Mouse (Mus musculus): ENCODE results near the gene Adarb1. TPM values are rescaled to one million over a fixed set of nuclear protein-coding genes. Genes with fewer than 3 reads are reported as not detected.

Gene Adarb1
- total RNA-seq, 2 experiments from 2014 or later: 94.7 to 110 TPM

DNA sequence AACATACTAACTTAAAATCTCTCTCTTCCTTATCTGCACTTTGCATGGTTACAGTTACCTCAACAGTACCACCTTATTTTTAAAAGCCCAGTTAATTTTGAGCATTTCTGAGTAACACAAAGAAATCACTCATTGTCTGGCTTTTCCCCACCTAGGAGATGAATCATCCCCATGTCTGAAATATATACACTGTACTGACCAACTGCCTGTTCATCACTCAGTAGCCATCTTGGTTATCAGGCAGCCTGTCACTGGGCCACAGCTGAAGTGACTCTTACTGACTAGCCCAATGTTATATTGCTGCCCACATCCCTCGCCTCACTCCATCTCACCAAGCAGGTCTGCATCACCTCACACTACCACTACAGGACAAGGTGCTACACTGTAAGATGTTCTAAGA, 30.5 kb downstream of the Adarb1 start:
- DNase-seq (ENCODE audit: low spot score in 2 of 2): no peak

DNA sequence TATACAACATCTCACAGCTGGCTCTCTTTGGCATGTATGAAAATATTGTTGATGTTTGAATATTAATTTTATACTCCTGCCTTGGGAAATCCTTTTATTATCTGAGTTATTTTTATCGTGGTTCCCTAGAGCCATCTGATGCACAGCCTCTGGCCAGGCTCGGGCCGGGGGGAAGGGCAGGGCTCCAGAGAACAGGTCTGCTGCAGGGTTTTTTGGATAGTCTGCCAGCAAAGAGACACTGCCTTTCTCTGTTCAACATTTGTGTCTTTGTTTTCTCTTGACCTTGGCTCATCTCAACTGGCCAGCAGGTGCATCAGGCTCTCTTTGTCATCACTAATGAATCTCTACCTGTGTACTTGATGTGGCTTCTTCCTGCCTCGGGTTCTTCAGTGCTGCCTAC, 32.3 kb downstream of the Adarb1 start:
- DNase-seq (ENCODE audit: low spot score in 2 of 2): no peak

DNA sequence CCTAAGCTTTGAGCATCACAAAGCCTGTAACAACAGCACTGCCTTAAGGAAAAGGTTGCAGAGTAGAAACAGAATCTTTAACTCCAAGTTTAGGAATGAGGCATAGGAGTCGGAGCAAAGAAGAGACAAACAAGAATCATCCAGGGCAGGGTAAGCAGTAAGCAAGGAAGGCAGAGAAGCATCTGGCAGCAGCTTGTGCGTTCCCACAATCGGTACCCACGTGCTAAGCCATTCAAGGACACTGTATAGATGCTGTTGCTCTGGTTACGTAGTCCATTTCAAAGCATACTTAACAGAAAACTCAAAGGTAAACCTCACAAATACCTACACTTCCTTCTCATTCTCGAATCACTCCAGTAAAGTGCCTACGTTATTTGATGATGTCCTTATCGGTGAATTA, 35.0 kb downstream of the Adarb1 start:
- DNase-seq (ENCODE audit: low spot score in 2 of 2): peak; percentile 13 to 54

DNA sequence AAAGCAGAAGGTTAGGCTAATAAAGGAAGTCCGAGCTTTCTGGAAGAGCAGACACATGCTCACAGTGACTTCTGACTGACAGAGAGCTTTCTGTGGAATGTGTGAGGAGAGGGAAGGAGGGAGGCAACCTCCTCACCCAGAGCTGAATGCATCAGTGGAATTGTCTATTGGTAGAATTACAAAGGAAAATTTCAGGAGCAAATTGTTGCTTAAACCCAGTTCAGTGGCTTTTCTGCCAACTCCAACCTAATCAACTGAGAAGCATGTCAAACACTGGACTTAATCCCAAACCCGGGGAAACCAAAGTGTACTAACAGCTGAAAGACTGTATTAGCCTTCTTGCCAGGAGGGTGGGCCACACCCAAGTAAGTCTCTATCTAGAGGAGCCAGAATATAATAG, 36.9 kb downstream of the Adarb1 start:
- DNase-seq (ENCODE audit: low spot score in 2 of 2): no peak

DNA sequence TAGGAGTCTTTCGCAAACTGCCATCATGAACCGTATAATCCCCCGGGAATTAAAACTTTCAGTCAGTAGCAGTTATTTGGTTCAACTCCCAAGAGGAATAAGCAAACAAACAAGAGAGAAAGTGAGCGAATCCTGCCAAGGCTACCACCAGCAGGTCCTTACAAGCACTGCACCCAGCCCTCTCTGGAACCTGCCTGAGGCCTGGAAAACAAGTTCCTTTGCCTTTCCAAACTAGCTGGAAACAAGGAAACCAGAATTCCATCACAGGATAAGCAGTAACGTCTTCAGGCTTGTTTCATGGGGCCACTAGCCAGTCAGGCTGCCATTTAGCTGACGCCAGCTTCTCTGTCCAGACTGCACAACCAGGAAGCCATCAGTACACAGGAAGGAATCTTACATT, 37.4 kb downstream of the Adarb1 start:
- no peak for DNase-seq (ENCODE audit: low spot score in 2 of 2)

DNA sequence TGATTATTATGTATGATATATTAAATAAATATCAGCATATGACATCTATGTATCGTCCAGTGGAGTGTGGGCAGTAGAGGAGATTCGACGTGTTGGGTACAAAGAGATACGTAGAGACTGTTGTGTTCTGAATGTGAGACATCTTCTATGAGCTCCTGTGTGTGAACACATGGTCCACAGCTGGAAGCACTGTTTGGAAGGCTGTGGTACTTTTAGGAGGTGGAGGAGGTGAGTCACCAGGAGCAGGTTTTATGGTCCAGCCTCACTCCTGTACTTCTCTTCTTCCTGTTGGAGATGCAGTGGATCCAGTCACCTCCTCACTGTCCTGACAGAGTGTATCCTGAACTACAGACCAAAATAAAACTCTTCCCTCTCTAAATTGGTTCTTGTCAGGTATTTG, 38.9 kb downstream of the Adarb1 start:
- DNase-seq (ENCODE audit: low spot score in 2 of 2): no peak

DNA sequence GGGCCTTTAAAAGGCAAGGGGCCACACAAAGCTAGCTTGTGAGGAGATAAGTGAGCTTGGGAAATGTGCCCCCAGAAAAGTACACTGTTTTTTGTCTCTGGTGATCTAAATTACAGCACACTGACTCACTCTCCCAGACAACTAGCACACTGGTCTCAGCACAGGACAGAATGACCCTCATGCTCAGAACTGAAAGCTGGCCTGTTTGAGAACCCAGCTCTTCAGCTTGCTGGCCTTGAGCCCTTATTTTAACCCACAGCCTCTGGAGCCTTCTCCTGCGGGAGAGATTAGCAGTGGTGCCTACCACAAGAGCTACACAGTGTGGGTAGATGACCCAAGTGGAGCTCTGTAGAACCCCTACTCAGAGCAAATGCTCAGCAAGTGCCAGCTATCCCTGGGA, 42.0 kb downstream of the Adarb1 start:
- DNase-seq (ENCODE audit: low spot score in 2 of 2): no peak

DNA sequence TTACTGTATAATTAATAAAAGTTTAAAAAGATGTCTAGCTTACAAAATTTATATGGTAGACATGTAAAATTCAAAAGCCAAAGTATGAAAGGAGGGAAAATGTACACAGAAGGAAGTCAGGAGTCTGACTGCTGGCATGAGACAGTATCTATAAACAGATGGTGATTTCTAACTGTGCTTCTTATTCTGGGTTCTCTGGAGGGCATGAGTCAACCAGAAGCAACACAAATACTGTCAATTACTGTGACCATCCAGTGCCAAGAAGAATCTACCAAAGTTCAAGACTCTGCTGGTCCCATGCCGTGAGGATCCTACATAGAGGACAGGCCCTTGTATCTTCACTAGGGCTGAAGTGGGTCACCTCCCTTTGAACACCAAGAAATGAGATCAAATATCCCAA, 43.1 kb downstream of the Adarb1 start:
- no peak for DNase-seq (ENCODE audit: low spot score in 2 of 2)

DNA sequence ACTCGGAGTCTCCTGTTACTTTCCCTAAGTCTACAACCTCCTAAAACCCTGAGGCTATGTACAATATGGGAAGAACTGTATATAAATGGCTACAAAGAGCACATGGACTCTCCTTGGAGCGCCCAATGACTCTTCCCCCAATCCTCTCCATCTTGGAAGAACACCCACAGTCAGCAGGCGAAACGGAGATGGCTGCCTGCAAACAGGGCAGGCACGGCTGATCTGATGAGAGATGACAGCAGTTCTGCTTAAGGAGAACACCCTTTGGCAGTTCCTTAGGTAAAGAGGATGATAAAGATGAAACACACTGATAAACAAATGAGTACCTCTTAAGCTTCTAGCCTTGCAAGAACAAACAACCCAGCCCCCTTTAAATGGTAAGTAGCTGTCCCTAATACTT, 43.7 kb downstream of the Adarb1 start:
- no peak for DNase-seq (ENCODE audit: low spot score in 2 of 2)

DNA sequence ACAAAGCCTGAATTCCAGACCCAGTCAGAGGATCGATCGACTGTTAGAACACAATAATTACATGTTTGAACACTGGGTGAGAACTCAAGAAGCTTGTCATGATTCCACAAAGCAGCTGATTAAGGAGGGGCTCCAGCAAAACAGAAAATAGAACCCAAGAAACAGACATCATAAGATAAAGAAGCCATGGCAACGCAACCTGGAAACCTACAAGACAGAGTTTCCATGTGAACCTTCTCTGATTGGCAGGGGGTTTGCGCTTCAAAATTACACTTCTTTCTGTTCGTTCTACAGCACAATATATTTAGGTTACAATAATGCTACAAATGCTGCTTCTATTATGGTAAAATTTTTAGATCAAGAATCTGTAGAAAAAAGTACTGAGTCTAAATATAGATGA, 47.9 kb downstream of the Adarb1 start:
- DNase-seq (ENCODE audit: low spot score in 2 of 2): no peak

DNA sequence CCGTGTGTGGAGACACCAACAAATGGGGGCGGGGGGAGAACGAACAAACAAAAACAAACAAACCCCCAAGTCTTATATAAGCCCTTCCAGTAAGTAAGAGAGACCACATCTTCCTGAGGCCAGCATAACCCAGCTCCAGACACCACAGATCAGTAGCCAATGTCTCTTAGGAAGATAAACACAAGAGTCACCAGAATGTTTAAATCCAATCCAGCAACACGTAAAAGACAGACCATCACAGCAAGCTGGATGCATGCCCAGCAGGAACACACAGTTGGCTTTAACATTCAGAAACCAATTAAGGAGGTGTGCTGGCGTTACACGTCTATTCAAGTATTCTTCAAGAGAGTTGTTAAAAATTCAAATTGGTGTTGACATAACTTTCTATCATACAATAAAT, 50.1 kb downstream of the Adarb1 start:
- no peak for DNase-seq (ENCODE audit: low spot score in 2 of 2)

DNA sequence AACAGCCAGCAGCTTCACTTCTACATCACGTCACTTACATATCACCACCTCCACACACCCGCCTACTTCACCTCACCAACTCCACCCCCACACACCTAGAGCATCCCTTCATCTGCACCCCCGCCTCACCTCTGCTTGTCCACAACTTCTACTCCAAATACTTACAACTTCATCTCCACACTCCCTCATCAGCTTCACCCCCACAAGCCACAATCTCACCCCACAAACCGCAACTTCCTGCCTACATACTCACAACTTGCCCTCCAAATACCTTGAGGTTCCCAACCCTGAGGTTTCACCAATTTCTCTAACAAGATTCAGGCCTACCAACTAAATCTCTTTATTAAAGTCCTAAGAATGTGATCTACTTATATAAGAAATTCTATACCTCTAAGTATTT, 51.1 kb downstream of the Adarb1 start:
- no peak for DNase-seq (ENCODE audit: low spot score in 2 of 2)

DNA sequence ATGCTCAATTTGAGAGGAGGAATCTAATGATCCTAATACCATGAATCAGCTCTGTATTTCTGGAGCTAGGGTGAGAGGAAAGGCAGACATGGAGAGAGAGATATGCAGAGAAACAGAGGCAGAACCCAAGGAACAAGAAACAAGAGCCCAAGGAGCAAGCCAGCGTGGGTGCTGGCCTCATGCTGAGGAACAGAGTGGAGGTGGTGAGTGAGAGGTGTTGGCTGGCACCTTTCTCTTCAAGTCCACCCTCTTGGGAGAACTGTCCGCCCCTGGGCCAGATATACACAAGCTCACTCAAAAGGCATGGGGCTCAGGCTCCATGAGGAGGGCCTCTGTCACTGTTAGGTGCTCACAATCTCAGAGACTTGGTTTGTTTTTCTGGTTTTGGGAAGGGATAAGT, 52.9 kb downstream of the Adarb1 start:
- DNase-seq (ENCODE audit: low spot score in 2 of 2): no peak

DNA sequence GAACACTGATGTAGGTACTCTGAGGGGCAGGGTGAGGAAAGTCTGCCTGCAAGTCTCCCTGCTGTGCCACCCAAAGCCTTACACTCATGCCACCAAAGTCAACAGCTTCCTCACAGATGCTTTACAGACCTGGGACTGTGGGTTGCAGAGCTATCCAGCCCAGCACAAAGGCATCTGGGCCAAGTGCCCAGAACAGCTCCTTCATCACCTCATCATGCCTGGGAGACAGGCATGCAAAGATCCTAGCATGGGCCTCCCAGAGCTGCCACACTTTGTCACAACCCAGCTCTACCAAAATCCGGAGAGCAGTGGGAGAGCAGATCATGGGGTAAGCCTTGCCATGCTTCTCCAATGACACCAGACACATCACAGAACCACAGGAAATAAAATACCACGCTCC, 57.6 kb downstream of the Adarb1 start:
- DNase-seq (ENCODE audit: low spot score in 2 of 2): no peak

DNA sequence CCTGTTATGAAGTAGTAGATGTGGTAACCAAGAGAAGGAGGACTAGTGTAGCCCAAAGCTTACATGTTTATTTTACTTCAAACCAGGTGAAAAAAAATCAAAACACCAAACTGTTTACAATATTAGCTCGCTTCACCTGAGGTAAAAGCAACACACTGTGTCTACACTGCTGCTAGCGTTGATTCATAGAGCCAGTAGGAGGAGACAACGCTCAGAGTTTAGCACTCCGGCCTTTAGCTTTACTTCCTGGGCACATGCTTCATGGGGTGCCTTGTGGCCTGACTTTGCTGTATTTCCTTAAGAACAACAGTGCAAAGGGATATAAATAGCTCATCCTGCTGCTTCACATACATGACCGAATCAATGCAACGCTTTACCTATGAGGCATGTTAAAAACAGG, 60.1 kb downstream of the Adarb1 start:
- DNase-seq (ENCODE audit: low spot score in 2 of 2): no peak

DNA sequence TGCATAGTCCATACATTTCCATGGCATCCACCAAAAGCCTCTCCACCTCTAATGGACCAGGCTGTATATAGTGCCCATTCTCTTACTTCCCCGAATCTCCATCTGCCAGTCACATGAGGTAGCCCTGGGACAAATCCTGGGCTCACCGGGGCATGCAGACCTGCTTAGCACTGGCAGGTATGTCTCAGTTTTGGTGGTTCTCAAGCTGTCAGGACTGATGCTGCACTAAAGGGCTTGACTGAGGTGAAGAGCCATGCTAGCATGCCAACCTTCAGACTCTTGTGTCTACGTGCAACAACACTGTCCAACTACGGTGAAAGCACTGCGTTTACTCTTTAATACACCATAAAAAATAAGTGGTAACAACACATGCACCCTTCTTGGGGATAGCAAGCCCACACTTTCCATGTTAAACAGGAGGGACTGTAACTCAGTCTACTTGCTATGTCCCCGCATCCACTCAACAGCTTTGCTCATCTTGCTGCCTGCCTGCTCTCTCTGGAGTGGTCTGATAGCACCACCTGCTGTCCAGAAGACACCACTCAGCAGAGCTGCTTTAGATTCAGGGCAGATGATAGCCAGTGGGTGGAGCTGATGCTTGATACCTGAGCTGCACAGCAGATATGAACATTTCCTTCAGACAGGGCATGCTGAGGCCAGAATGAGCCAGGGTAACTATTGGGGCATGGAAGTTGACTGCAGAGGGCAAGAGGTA, 64.9 kb downstream of the Adarb1 start:
- peak; percentile 83 to 90 for DNase-seq (ENCODE audit: low spot score in 2 of 2)

DNA sequence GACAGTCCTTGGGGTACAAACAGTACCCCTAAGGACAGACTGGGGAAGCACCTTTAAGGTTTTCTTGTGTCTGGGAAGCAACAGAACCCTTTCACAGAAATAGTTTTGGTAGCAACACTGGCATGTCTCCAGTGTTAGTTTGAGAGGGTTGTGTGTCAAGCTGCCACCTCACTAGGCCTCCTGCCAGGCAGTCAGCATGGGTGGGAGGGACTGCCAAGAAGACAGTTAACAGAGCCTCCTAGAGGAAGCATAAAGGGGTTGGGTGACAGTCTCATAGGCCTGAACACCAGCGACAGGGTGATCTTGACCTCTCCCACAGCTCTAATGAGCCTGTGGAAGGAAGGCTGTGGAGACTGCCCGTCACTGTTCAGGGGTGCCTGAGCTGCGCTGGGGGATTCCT, 75.2 kb downstream of the Adarb1 start:
- DNase-seq (ENCODE audit: low spot score in 2 of 2): peak; percentile 39 to 61

DNA sequence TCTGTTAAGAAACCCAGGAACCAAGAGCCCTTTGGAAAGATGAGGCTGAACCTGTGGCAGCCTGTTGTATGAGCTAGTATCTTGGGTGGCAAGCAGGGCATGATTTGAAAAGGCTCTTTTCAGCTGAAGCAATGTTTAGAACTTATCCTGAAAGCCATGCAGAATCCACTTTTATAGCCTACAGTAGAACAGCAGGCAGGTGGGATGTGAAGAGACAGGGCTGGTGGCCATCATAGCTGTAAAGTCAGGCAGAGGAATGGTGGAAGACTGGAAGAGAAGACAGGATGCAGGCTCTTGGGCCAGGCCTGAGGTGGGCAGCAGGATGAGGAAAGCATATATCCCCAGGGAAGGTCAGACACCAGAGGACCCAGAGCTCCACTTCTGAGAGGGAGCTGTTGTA, 76.4 kb downstream of the Adarb1 start:
- no peak for DNase-seq (ENCODE audit: low spot score in 2 of 2)

DNA sequence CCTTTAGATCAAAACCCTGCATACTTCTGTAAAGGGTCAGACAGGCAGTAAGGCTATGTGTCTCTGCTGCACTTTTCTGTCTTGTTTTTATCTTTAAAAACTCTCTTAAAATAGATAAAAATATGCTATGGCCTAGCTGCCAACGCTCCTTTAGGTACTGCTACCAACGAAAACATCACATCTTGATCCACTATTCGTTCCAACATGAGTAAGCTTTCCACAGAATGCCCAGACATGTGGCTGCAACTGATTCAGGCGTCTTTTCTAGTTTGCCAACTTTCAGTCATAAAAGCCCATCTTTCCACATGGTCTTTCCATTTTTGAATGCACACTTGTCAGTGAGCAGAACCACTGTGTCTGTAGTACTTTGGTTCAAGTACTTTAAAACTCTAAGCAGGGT, 77.0 kb downstream of the Adarb1 start:
- no peak for DNase-seq (ENCODE audit: low spot score in 2 of 2)

DNA sequence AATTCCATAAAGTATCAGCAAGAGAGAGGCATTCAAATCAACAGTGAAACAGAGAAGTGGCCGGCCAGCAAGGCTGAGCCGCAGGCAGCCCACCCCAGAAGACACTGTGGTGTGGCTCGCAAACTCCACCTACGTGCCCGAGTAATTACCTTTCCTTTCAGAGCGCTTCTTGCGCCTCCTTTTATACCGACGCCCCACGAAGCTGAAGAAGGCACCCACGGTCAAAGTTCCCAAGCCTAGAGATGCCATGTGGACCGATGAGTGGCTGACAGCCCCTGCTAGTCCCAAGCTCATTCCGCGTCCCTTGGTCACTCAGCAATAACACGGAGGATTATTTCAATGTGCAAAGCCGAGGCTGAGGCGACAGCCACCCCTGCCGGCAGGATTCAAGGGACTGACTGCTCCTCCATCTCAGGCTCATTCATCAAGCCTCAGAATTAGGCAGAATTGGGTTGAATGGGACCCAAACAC, 78.2 kb downstream of the Adarb1 start:
- peak; percentile 28 to 41 for DNase-seq (ENCODE audit: low spot score in 2 of 2)

DNA sequence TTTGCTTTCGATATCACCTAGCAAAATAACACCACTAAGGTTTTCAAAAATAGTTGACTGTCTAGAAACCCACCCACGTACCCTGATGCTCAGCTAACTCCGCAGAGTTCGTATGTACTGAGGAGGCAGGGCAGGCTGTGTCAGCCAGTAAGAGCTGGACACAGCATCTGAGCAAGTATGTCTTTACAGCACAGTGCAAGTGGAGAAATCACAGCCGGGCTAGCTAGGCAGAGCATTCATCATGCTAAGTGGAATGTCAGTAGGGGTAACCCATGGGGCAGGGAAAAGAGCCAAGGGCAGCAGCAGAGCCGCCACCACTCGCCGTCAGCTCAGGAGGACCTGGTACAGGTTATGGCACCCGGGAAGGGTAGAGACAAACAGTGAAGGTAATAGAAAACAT, 84.6 kb downstream of the Adarb1 start:
- DNase-seq (ENCODE audit: low spot score in 2 of 2): no peak

DNA sequence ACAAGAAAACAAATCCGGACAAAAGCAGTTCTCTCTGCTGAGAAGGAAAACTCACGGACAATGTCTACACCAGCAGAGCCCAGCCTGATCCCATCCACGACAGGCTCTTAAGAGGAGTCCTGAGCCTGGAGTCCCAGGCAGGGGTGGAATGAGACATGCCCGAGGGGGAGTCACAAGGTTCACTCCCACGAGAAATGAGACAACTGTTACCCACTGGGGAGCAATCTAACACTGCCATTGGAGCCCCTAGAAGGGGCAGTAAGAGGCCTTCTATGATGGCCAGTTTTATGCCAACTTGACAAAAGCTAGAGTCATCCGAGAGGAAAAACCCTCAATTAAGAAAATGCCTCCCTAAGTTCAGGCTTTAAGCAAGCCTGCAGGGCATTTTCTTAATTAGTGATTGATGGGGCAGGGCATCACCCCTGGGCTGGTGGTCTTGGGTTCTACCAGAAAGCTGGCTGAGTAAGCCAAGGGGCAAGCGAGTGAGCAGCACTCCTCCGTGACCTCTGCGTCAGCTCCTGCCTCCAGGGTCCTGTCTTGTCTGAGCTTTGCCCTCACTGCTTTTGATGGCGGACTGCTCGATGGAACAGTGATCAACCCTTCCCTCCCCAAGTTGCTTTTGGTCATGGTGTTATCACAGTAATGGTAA, 88.5 kb downstream of the Adarb1 start:
- DNase-seq (ENCODE audit: low spot score in 2 of 2): no peak

DNA sequence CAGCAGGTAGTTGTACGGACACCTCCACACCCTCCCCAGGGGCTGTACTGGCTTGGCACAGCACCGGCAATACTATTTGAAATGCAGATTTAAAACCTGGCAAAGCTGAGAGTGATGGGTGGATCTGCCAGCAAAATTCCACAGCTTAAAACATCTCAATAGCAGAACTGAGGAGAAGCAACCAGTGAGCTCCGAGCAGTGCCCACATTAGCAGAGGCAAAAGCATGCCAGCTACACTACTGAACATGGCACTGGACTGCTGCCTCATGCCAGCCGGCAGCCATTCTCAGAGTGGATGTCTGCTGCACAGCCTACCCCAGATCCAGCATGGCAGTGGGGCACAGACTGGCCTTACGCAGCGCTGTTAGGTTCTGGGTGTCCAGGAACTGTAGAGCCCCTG, 93.4 kb downstream of the Adarb1 start:
- no peak for DNase-seq (ENCODE audit: low spot score in 2 of 2)
